Mouse (Mus musculus) G1E (cell line): ENCODE data around the gene 5330417C22Rik.

Experiments
- CTCF ChIP-seq: IDR thresholded peaks from 2 replicates; pipeline ENCODE4 v1.5.1; 2012; ENCODE audit warnings: low read depth, low read length, inconsistent platforms, mixed read lengths
- GATA1 ChIP-seq: IDR thresholded peaks from 2 replicates; pipeline ENCODE4 v1.6.1; 2012; ENCODE audit warnings: borderline replicate concordance, low read length, inconsistent platforms, mixed read lengths
- POLR2AphosphoS5 ChIP-seq: IDR thresholded peaks from 2 replicates; pipeline ENCODE4 v1.6.1; 2012; ENCODE audit warnings: low read depth, low read length, inconsistent platforms; ENCODE audit not compliant: insufficient replicate concordance
- TAL1 ChIP-seq: conservative IDR thresholded peaks from 2 replicates; pipeline ENCODE4 v1.6.1; 2012; ENCODE audit warnings: low read depth, low read length, inconsistent platforms, mixed read lengths

GRCm38 (mm10) chr3:108476761-108477619 lies 59.3 kb downstream of the 5330417C22Rik start:
- TF ChIP-seq GATA1 (no peak), CTCF (no peak), POLR2AphosphoS5 (no peak), TAL1 (no peak)
